Mouse (Mus musculus): ENCODE data around the gene Gm11213. TPM values are rescaled to one million over a fixed set of nuclear protein-coding genes. Genes with fewer than 3 reads are reported as not detected.

The Gm11213 gene
- polyA plus RNA-seq, 1 experiment from 2014 or later = not detected

- no peaks in the 10 kb centered on the region for H3K27me3 ChIP-seq (replicated peaks; ENCODE audit: control insufficient read depth, insufficient read depth, low read length)
- 87% methylated on average over 2 of the region's 2 CpGs for WGBS
Observed at GRCm38 (mm10) chr4:63621861-63622260, 16.8 kb upstream of the Gm11213 start.

DNA sequence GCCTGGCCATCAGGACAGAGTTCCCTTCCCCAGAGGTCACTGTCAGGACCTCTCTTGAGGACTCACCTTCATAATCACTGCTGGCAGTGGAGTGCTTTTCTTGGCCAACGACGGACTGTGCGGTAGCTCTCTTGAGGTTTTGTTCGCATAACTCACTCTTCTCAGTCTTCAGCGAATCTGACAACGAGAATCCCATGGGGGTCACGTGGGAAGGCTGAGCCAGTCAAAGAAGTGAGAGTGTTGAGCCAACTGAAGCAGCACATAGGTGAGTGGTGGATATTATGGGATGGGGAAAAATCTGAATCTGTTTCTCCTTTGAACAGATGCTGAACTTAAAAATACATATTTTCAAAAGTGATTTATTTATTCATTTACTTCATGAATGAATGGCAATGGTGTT lies 3.3 kb upstream of the Gm11213 start:
- Histone ChIP-seq H3K27me3 (replicated peaks; ENCODE audit: control insufficient read depth, insufficient read depth, low read length) (no peaks in the 10 kb centered on the region), H3K4me2 (ENCODE audit: low read length) (no peak overlapping the region), H3K9ac (ENCODE audit: low read depth, low read length) (no peak overlapping the region), H3K4me3 (ENCODE audit: low read length) (no peak overlapping the region), H3K36me3 (ENCODE audit: control insufficient read depth, insufficient read depth, low read length) (no peaks in the 10 kb centered on the region), H3K27ac (ENCODE audit: low read depth, low read length) (no peak overlapping the region), H3K4me1 (ENCODE audit: control insufficient read depth, insufficient read depth, low read depth, low read length) (no peaks in the 10 kb centered on the region), H3K9me3 (ENCODE audit: control insufficient read depth, low read length) (no peaks in the 10 kb centered on the region)
- 72% methylated on average over 7 of the region's 7 CpGs for WGBS
- ATAC-seq = peak; percentile 34; the same call in 1 of the 2 replicates

More at GRCm38 (mm10) chr4:63621861-63622260, 16.8 kb upstream of the Gm11213 start:
- Histone ChIP-seq H3K4me1 (ENCODE audit: control insufficient read depth, insufficient read depth, low read depth, low read length) (no peaks in the 10 kb centered on the region), H3K27ac (ENCODE audit: low read depth, low read length) (no peak overlapping the region), H3K4me2 (ENCODE audit: low read length) (no peak overlapping the region), H3K9me3 (ENCODE audit: control insufficient read depth, low read length) (no peaks in the 10 kb centered on the region), H3K9ac (ENCODE audit: low read depth, low read length) (no peak overlapping the region), H3K4me3 (ENCODE audit: low read length) (no peak overlapping the region), H3K36me3 (ENCODE audit: control insufficient read depth, insufficient read depth, low read length) (no peaks in the 10 kb centered on the region)
- ATAC-seq = no peak

- no peak for ATAC-seq
- Histone ChIP-seq H3K4me3 (ENCODE audit: low read length) (no peak overlapping the region), H3K4me2 (ENCODE audit: low read length) (no peak overlapping the region), H3K9ac (ENCODE audit: low read depth, low read length) (no peak overlapping the region), H3K4me1 (ENCODE audit: control insufficient read depth, insufficient read depth, low read depth, low read length) (no peaks in the 10 kb centered on the region), H3K36me3 (ENCODE audit: control insufficient read depth, insufficient read depth, low read length) (no peaks in the 10 kb centered on the region), H3K9me3 (ENCODE audit: control insufficient read depth, low read length) (no peaks in the 10 kb centered on the region), H3K27me3 (replicated peaks; ENCODE audit: control insufficient read depth, insufficient read depth, low read length) (no peaks in the 10 kb centered on the region), H3K27ac (ENCODE audit: low read depth, low read length) (no peak overlapping the region)
- WGBS = 81% methylated on average over 1 of the region's 1 CpGs
Observed at GRCm38 (mm10) chr4:63605968-63606367, 907 bp upstream of the Gm11213 start.

DNA sequence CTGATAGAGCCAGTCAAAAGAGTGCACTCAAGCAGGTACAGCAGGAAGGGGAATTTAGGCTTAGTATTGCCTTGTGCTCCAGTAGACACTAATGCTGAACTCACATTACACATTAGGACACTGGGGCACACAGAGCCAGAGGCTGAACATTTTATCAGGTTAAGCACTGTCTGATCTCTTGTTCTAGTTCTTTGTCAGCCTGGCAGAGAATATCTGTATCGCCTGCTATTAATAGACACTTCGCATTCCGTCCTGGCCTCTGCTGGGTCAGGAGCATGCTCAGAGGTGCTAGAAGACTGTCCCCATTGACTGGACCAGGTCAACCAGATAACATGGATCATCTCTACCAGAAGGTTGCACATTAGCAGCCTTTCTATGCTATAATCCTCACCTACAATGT lies 484 bp upstream of the Gm11213 start:
- H3K4me3 ChIP-seq (ENCODE audit: low read length) = no peak overlapping the region
- no peak for ATAC-seq
- no peaks in the 10 kb centered on the region for H3K27me3 ChIP-seq (replicated peaks; ENCODE audit: control insufficient read depth, insufficient read depth, low read length)
- H3K4me2 ChIP-seq (ENCODE audit: low read length) = no peak overlapping the region
- H3K9ac ChIP-seq (ENCODE audit: low read depth, low read length) = no peak overlapping the region
- H3K9me3 ChIP-seq (ENCODE audit: control insufficient read depth, low read length) = no peaks in the 10 kb centered on the region
- no peaks in the 10 kb centered on the region for H3K36me3 ChIP-seq (ENCODE audit: control insufficient read depth, insufficient read depth, low read length)
- no peaks in the 10 kb centered on the region for H3K4me1 ChIP-seq (ENCODE audit: control insufficient read depth, insufficient read depth, low read depth, low read length)
- WGBS = 92% methylated on average over 3 of the region's 3 CpGs
- H3K27ac ChIP-seq (ENCODE audit: low read depth, low read length) = no peak overlapping the region

- no peak for ATAC-seq
- Histone ChIP-seq H3K4me2 (ENCODE audit: low read length) (no peak overlapping the region), H3K36me3 (ENCODE audit: control insufficient read depth, insufficient read depth, low read length) (no peaks in the 10 kb centered on the region), H3K27ac (ENCODE audit: low read depth, low read length) (no peak overlapping the region), H3K9me3 (ENCODE audit: control insufficient read depth, low read length) (no peaks in the 10 kb centered on the region), H3K27me3 (replicated peaks; ENCODE audit: control insufficient read depth, insufficient read depth, low read length) (no peaks in the 10 kb centered on the region), H3K4me1 (ENCODE audit: control insufficient read depth, insufficient read depth, low read depth, low read length) (no peaks in the 10 kb centered on the region), H3K4me3 (ENCODE audit: low read length) (no peak overlapping the region), H3K9ac (ENCODE audit: low read depth, low read length) (no peak overlapping the region)
Observed at GRCm38 (mm10) chr4:63601263-63601662, 3.8 kb downstream of the Gm11213 start.

DNA sequence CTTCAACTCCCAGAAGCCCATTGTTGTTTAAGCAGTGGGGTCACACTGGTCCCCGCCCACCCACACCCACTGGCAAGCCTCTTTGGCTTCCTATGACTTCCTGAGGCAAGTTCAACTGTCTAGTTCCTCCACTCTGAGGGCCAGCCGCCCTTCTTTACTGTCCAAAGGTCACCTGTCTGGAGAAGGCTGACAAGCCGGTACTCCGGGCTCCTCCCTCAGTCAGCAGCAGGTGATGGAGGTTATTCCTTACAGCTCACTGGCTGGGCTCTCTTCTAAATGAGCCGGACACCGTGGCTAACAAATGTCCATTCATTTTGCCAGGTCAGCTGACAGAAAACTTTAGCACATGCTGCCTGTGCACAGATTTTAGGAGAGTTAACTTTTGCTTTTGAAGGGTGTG lies 4.3 kb downstream of the Gm11213 start:
- H3K4me1 ChIP-seq (ENCODE audit: control insufficient read depth, insufficient read depth, low read depth, low read length) = no peaks in the 10 kb centered on the region
- H3K9ac ChIP-seq (ENCODE audit: low read depth, low read length) = no peak overlapping the region
- no peak overlapping the region for H3K4me2 ChIP-seq (ENCODE audit: low read length)
- H3K36me3 ChIP-seq (ENCODE audit: control insufficient read depth, insufficient read depth, low read length) = no peaks in the 10 kb centered on the region
- WGBS = 72% methylated on average over 6 of the region's 6 CpGs
- no peaks in the 10 kb centered on the region for H3K9me3 ChIP-seq (ENCODE audit: control insufficient read depth, low read length)
- no peak overlapping the region for H3K27ac ChIP-seq (ENCODE audit: low read depth, low read length)
- no peak overlapping the region for H3K4me3 ChIP-seq (ENCODE audit: low read length)
- H3K27me3 ChIP-seq (replicated peaks; ENCODE audit: control insufficient read depth, insufficient read depth, low read length) = no peaks in the 10 kb centered on the region
- ATAC-seq = no peak

DNA sequence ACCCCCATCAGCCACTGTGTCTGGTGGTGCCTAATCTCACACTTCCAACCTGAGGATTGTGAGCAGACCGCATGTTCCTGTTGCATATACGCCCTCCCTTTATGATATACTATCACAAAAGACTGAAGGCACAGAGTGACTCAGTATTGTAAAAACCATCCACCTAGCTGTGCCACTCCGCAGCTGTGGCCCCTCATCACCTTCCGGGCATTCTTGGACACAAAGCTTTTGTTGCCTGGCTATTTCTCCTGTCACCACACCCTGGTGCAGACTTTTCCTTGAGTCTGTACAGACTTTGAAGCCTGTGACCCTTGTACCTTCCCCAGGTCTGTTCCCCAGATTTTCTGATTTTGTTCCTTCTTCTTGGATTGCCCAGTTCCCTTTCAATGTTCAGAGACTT lies 9.1 kb downstream of the Gm11213 start:
- Histone ChIP-seq H3K4me1 (ENCODE audit: control insufficient read depth, insufficient read depth, low read depth, low read length) (no peaks in the 10 kb centered on the region), H3K36me3 (ENCODE audit: control insufficient read depth, insufficient read depth, low read length) (no peaks in the 10 kb centered on the region), H3K9me3 (ENCODE audit: control insufficient read depth, low read length) (no peaks in the 10 kb centered on the region), H3K9ac (ENCODE audit: low read depth, low read length) (no peak overlapping the region), H3K4me2 (ENCODE audit: low read length) (no peak overlapping the region), H3K27me3 (replicated peaks; ENCODE audit: control insufficient read depth, insufficient read depth, low read length) (no peaks in the 10 kb centered on the region), H3K4me3 (ENCODE audit: low read length) (no peak overlapping the region), H3K27ac (ENCODE audit: low read depth, low read length) (no peak overlapping the region)
- 97% methylated on average over 4 of the region's 4 CpGs for WGBS
- no peak for ATAC-seq

DNA sequence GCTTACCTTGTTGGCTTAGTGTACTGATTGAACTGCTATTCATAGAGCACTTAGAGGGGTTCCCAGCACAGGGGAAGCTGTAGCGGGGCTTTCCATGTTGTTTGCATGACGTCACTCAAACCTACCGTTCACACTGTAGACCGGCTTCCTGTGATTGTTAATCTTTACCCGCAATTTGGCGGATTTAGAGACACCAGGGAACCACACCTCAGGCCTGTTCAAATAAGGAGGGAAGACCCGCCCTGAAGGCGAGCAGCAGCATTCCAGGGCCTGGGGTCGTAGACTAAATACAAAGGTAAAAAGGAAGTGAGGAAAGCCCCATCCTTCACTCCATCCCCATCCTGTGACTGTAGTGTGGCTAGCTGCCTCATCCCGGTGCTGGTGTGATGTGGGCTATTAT lies 9.8 kb downstream of the Gm11213 start:
- ATAC-seq = no peak
- Histone ChIP-seq H3K4me3 (ENCODE audit: low read length) (no peak overlapping the region), H3K36me3 (ENCODE audit: control insufficient read depth, insufficient read depth, low read length) (no peaks in the 10 kb centered on the region), H3K27me3 (replicated peaks; ENCODE audit: control insufficient read depth, insufficient read depth, low read length) (no peaks in the 10 kb centered on the region), H3K9me3 (ENCODE audit: control insufficient read depth, low read length) (no peaks in the 10 kb centered on the region), H3K4me1 (ENCODE audit: control insufficient read depth, insufficient read depth, low read depth, low read length) (no peaks in the 10 kb centered on the region), H3K9ac (ENCODE audit: low read depth, low read length) (no peak overlapping the region), H3K27ac (ENCODE audit: low read depth, low read length) (no peak overlapping the region), H3K4me2 (ENCODE audit: low read length) (no peak overlapping the region)
- 85% methylated on average over 10 of the region's 10 CpGs for WGBS

- no peak for ATAC-seq
- 76% methylated on average over 5 of the region's 5 CpGs for WGBS
- H3K4me3 ChIP-seq (ENCODE audit: low read length) = no peak overlapping the region
Observed at GRCm38 (mm10) chr4:63594459-63595110, 10.5 kb downstream of the Gm11213 start.

GRCm38 (mm10) chr4:63590538-63590937 lies 14.5 kb downstream of the Gm11213 start:
- ATAC-seq = no peak
- Histone ChIP-seq H3K27me3 (replicated peaks; ENCODE audit: control insufficient read depth, insufficient read depth, low read length) (no peaks in the 10 kb centered on the region), H3K36me3 (ENCODE audit: control insufficient read depth, insufficient read depth, low read length) (no peaks in the 10 kb centered on the region), H3K4me3 (ENCODE audit: low read length) (no peak overlapping the region), H3K9me3 (ENCODE audit: control insufficient read depth, low read length) (no peaks in the 10 kb centered on the region), H3K27ac (ENCODE audit: low read depth, low read length) (no peak overlapping the region), H3K4me2 (ENCODE audit: low read length) (no peak overlapping the region), H3K4me1 (ENCODE audit: control insufficient read depth, insufficient read depth, low read depth, low read length) (no peaks in the 10 kb centered on the region), H3K9ac (ENCODE audit: low read depth, low read length) (no peak overlapping the region)
- 86% methylated on average over 4 of the region's 4 CpGs for WGBS

More at GRCm38 (mm10) chr4:63594459-63595110, 10.5 kb downstream of the Gm11213 start:
- Histone ChIP-seq H3K27me3 (replicated peaks; ENCODE audit: control insufficient read depth, insufficient read depth, low read length) (no peaks in the 10 kb centered on the region), H3K9ac (ENCODE audit: low read depth, low read length) (no peak overlapping the region), H3K27ac (ENCODE audit: low read depth, low read length) (no peak overlapping the region), H3K4me2 (ENCODE audit: low read length) (no peak overlapping the region), H3K9me3 (ENCODE audit: control insufficient read depth, low read length) (no peaks in the 10 kb centered on the region), H3K4me1 (ENCODE audit: control insufficient read depth, insufficient read depth, low read depth, low read length) (no peaks in the 10 kb centered on the region), H3K36me3 (ENCODE audit: control insufficient read depth, insufficient read depth, low read length) (no peaks in the 10 kb centered on the region)
